Comparison of ENCODE assay signal across 25 mouse cellular contexts in the genomic region with DNA sequence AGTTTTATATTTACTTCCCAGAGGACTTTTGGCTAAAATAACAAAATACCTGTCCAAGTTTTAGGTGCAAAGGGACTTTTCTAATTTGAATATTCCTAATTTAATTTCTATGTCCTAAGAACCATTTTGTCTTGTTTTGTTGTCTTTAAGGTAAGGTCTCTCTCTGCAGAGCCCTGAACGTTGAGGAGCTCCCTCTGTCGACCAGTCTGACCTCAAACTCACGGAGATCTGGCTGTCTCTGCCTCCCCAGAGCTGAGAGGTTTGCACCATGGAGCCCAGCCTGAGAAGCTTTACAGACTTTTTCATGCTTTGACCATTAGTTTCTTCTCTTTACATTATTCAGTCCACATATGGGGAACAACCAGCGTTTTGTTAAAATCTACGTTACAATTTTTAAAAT. TPM values are rescaled to one million over a fixed set of nuclear protein-coding genes. Genes with fewer than 3 reads are reported as not detected.
DNase-seq lines count a peak whose midpoint lies in the region; ATAC-seq and TF ChIP-seq lines count a peak whose summit lies in the region.
"Had no signal": no experiment of that assay in that cellular context is flagged by ENCODE, and none has a peak within 500 bp of the region (broad histone marks: within the 10 kb centered on the region; RNA-seq: fewer than 3 reads in every experiment).

No protein-coding gene starts in this region.

- peak; percentile 33 for DNase-seq in liver, adult 2 months (ENCODE audit: extremely low read depth, low read depth, low spot score)
- no peak for DNase-seq in liver, embryonic 11.5 days (ENCODE audit: low spot score)
- DNase-seq in A20 (ENCODE audit: low read depth, low spot score) (peak; percentile 40), ES-CJ7 (ENCODE audit: low read depth, low spot score) (peak; percentile 58)
- no peak for DNase-seq in urinary bladder, postnatal 36 days (ENCODE audit: low spot score in 2 of 2)
- no peak for DNase-seq in spleen, postnatal 36 days (ENCODE audit: low spot score in 2 of 2)
- DNase-seq: adrenal gland, adult 2 months; cerebellum, adult 11-12 months; cerebellum, postnatal 25 days; layer of hippocampus, postnatal 36 days; lung, postnatal 10 days; right cerebral cortex, postnatal 14 days had no signal

- H3K4me1 ChIP-seq in liver, adult 2 months (ENCODE audit: control insufficient read depth, insufficient read depth, low read length): no peaks in the 10 kb centered on the region
- H3K4me1 ChIP-seq in liver, embryonic 11.5 days (replicated peaks; ENCODE audit: control insufficient read depth, insufficient read depth, low read length): 0 out of 2 replicates have a peak, but pooled peaks cover 2% of the 10 kb centered on the region
- H3K4me1 ChIP-seq: forebrain, embryonic 13.5 days; limb, embryonic 15.5 days; midbrain, embryonic 12.5 days had no signal

- no peak overlapping the region for H3K4me3 ChIP-seq in liver, adult 2 months (ENCODE audit: insufficient read depth, low read depth, low read length)
- H3K4me3 ChIP-seq in liver, embryonic 11.5 days (ENCODE audit: low read depth, low read length): no peak overlapping the region
- H3K4me3 ChIP-seq: forebrain, embryonic 13.5 days; limb, embryonic 15.5 days; midbrain, embryonic 12.5 days had no signal

- H3K27me3 ChIP-seq in liver, adult 2 months (ENCODE audit: control insufficient read depth, insufficient read depth, low read length): no peaks in the 10 kb centered on the region
- H3K27me3 ChIP-seq in liver, embryonic 11.5 days (replicated peaks; ENCODE audit: control insufficient read depth, insufficient read depth, low read length): peaks cover 4% of the 10 kb centered on the region; the same call in 1 of the 2 replicates
- H3K27me3 ChIP-seq: forebrain, embryonic 13.5 days; limb, embryonic 15.5 days; midbrain, embryonic 12.5 days had no signal

- no peak overlapping the region for H3K4me2 ChIP-seq in liver, embryonic 11.5 days
- H3K4me2 ChIP-seq: forebrain, embryonic 13.5 days; limb, embryonic 15.5 days; midbrain, embryonic 12.5 days had no signal

- 43% methylated on average over 5 of the region's 5 CpGs for WGBS in liver, adult 2 months
- WGBS in liver, embryonic 11.5 days: 28% methylated on average over 5 of the region's 5 CpGs

- TF ChIP-seq POLR2A in liver, adult 2 months (IDR thresholded peaks at IDR 0.05; ENCODE audit: extremely low read depth, insufficient read depth, low read length): no peak

- H3K9ac ChIP-seq in liver, adult 2 months (ENCODE audit: low read depth, low read length): no peak overlapping the region
- H3K9ac ChIP-seq in liver, embryonic 11.5 days (ENCODE audit: low read depth, low read length): no peak overlapping the region
- H3K9ac ChIP-seq: forebrain, embryonic 13.5 days; limb, embryonic 15.5 days; midbrain, embryonic 12.5 days had no signal

- H3K36me3 ChIP-seq in liver, adult 2 months (ENCODE audit: control insufficient read depth, insufficient read depth, low read length): no peaks in the 10 kb centered on the region
- no peaks in the 10 kb centered on the region for H3K36me3 ChIP-seq in liver, embryonic 11.5 days (ENCODE audit: control insufficient read depth, insufficient read depth, low read length)
- H3K36me3 ChIP-seq: G1E; limb, embryonic 15.5 days; midbrain, embryonic 12.5 days had no signal

- peak; percentile 61 for TF ChIP-seq CTCF in liver, adult 2 months (IDR thresholded peaks at IDR 0.05; ENCODE audit: low read depth, low read length)

- H3K27ac ChIP-seq in liver, adult 2 months (replicated peaks; ENCODE audit: insufficient read depth, low read depth, low read length): no peak overlapping the region
- H3K27ac ChIP-seq in liver, embryonic 11.5 days (ENCODE audit: low read depth, low read length): no peak overlapping the region
- H3K27ac ChIP-seq: forebrain, embryonic 13.5 days; kidney, postnatal 0 days; limb, embryonic 15.5 days; midbrain, embryonic 12.5 days had no signal

- no peak for ATAC-seq in liver, embryonic 11.5 days (replicated peaks; ENCODE audit: low FRiP score)
- ATAC-seq in megakaryocyte progenitor cell, adult 5-6 weeks (replicated peaks; ENCODE audit: poor library complexity): peak; percentile 52; the same call in 1 of the 2 replicates
- ATAC-seq: forebrain, embryonic 13.5 days; inflammation-experienced regulatory T-cells, adult 6 months had no signal

- no peaks in the 10 kb centered on the region for H3K9me3 ChIP-seq in liver, embryonic 11.5 days (ENCODE audit: control insufficient read depth, low read length)
- H3K9me3 ChIP-seq: forebrain, embryonic 13.5 days; G1E; limb, embryonic 15.5 days; midbrain, embryonic 12.5 days had no signal

- no peaks in the 10 kb centered on the region for H3K79me2 ChIP-seq in liver, adult 2 months (ENCODE audit: control insufficient read depth, insufficient read depth, low read length)

RNA-seq across cellular contexts. Expression of a gene that starts 22.0 kb away (rescaled TPM):
- 11.2 and 23.4 TPM in 2 replicates for total RNA-seq in liver, adult 2 months (2014; rRNA removed)
- polyA plus RNA-seq in liver, adult 2 months (2012; rRNA removed): 3.8 and 4.2 TPM in 2 replicates
- polyA plus RNA-seq in liver, embryonic 11.5 days (2014; fragmentation: Nextera tagmentation; extraction: Ambion mirVana): not detected in 2 replicates
- total RNA-seq in megakaryocyte progenitor cell, adult 5-6 weeks (2015): not detected in 2 replicates
- total RNA-seq in megakaryocyte progenitor cell, adult 5-6 weeks (2017): not detected in 2 replicates
- total RNA-seq: adrenal gland, adult 2 months; gastrocnemius, postnatal 4 days; layer of hippocampus, adult 18-20 months; layer of hippocampus, postnatal 36 days; left cerebral cortex, postnatal 25 days had no signal
- polyA plus RNA-seq: adrenal gland, adult 2 months; forebrain, embryonic 13.5 days; G1E; heart, embryonic 14.5 days; hindbrain, embryonic 11.5 days; inflammation-experienced regulatory T-cells, adult 6 months; limb, embryonic 15.5 days; midbrain, embryonic 12.5 days; neural tube, embryonic 14.5 days had no signal

RNA-seq across cellular contexts. Expression of a gene that starts 52.4 kb away (rescaled TPM):
- total RNA-seq in liver, adult 2 months (2014; rRNA removed): 220 and 428 TPM in 2 replicates
- 287 and 304 TPM in 2 replicates for polyA plus RNA-seq in liver, adult 2 months (2012; rRNA removed)
- 1.6 and 1.7 TPM in 2 replicates for polyA plus RNA-seq in liver, embryonic 11.5 days (2014; fragmentation: Nextera tagmentation; extraction: Ambion mirVana)
- 0.68 and 2.0 TPM in 2 replicates for total RNA-seq in megakaryocyte progenitor cell, adult 5-6 weeks (2015)
- total RNA-seq in megakaryocyte progenitor cell, adult 5-6 weeks (2017): 0.88 and 1.1 TPM in 2 replicates
- total RNA-seq: G1E had no signal
- polyA plus RNA-seq: G1E had no signal

Comparison
In these comparisons a context has a peak if more than half of its experiments do, and no peak if none do; other contexts are left out.
1. DNase-seq: peak in liver, adult 2 months (single experiment), A20 (single experiment) and ES-CJ7 (single experiment); none in liver, embryonic 11.5 days (single experiment), urinary bladder, postnatal 36 days (0 of 2) and spleen, postnatal 36 days (0 of 2).
2. RNA of a gene that starts 22.0 kb away (total RNA-seq): 11.2 to 23.4 TPM in liver, adult 2 months; not detected in megakaryocyte progenitor cell, adult 5-6 weeks; every median in the first group is over 10 times any median in the second.
3. RNA of a gene that starts 52.4 kb away (total RNA-seq): 220 to 428 TPM in liver, adult 2 months; 0.68 to 2.0 TPM in megakaryocyte progenitor cell, adult 5-6 weeks; every median in the first group is over 10 times any median in the second.